Mouse (Mus musculus) forebrain, embryonic 16.5 days (tissue): ENCODE results near the gene Gm10964. TPM values are rescaled to one million over a fixed set of nuclear protein-coding genes. Genes with fewer than 3 reads are reported as not detected.

Experiments used
- ATAC-seq: fragments of 200-750 bp; cut with Nextera tagmentation; 2 replicates; pipeline ENCODE4 v1.8.0; 2017; ENCODE audit warnings: mild to moderate bottlenecking, moderate library complexity
- H3K27ac ChIP-seq: fragments of 300-500 bp; sonication (generic); 2 replicates; pipeline ENCODE4 v1.5.1; 2014; ENCODE audit warnings: low read length, control low read depth
- H3K27me3 ChIP-seq: fragments of 300-500 bp; sonication (generic); replicated peaks from 2 replicates; pipeline ENCODE4 v1.6.1; 2014; ENCODE audit warnings: low read length; ENCODE audit not compliant: control insufficient read depth, insufficient read depth
- H3K36me3 ChIP-seq: fragments of 300-500 bp; sonication (generic); 2 replicates; pipeline ENCODE4 v1.6.1; 2014; ENCODE audit not compliant: control insufficient read depth, insufficient read depth
- H3K4me1 ChIP-seq: fragments of 300-500 bp; sonication (generic); replicated peaks from 2 replicates; pipeline ENCODE4 v1.6.1; 2014; ENCODE audit warnings: low read length; ENCODE audit not compliant: control insufficient read depth, insufficient read depth
- H3K4me2 ChIP-seq: fragments of 300-500 bp; sonication (generic); 2 replicates; pipeline ENCODE4 v1.6.1; 2014; ENCODE audit warnings: mild to moderate bottlenecking, low read length, control low read depth
- H3K4me3 ChIP-seq: fragments of 300-500 bp; sonication (generic); replicated peaks from 2 replicates; pipeline ENCODE4 v1.5.1; 2014; ENCODE audit warnings: mild to moderate bottlenecking, low read length, control low read depth
- H3K9ac ChIP-seq: fragments of 300-500 bp; sonication (generic); replicated peaks from 2 replicates; pipeline ENCODE4 v1.6.1; 2014; ENCODE audit warnings: low read depth, low read length, control low read depth
- H3K9me3 ChIP-seq: fragments of 300-500 bp; sonication (generic); 2 replicates; pipeline ENCODE4 v1.6.1; 2016; ENCODE audit warnings: low read length; ENCODE audit not compliant: control insufficient read depth
- WGBS: fragments of 180-500 bp; shearing (Covaris S2); extraction: QIAGEN DNeasy Blood & Tissue Kit; methylation state at CpG from one replicate; pipeline ENCODE4 v1.1.7; 2014; 5-methylcytosine and 5-hydroxymethylcytosine counted together
- polyA plus RNA-seq: library from polyadenylated mRNA; unstranded; fragments of >200 nt; fragmentation: Nextera tagmentation; extraction: Ambion mirVana; gene quantifications from 2 replicates; pipeline ENCODE4 v1.2.1, GENCODE M21; 2015

Gm10964 gene
- polyA plus RNA-seq, 1 experiment from 2014 or later: not detected

- H3K9ac ChIP-seq: no peak overlapping the region
- H3K27me3 ChIP-seq: no peaks in the 10 kb centered on the region
- H3K4me2 ChIP-seq: no peak overlapping the region
- H3K4me3 ChIP-seq: no peak overlapping the region
- H3K9me3 ChIP-seq: no peaks in the 10 kb centered on the region; the same call in 1 of the 2 replicates
- no peaks in the 10 kb centered on the region for H3K36me3 ChIP-seq
- ATAC-seq: no peak
- peak overlapping the region; percentile 58; the same call in 1 of the 2 replicates for H3K27ac ChIP-seq
- peaks cover 51% of the 10 kb centered on the region for H3K4me1 ChIP-seq
- WGBS: 12% methylated on average over 2 of the region's 2 CpGs
These were observed 6.0 kb upstream of the Gm10964 start for GRCm38 (mm10) chr3:103733176-103733575.

GRCm38 (mm10) chr3:103733799-103734695 is 5.1 kb upstream of the Gm10964 start:
- Histone ChIP-seq H3K27ac (peak overlapping the region; percentile 66), H3K9me3 (no peaks in the 10 kb centered on the region; the same call in 1 of the 2 replicates), H3K27me3 (no peaks in the 10 kb centered on the region), H3K4me3 (peak overlapping the region; percentile 17), H3K4me1 (peaks cover 54% of the 10 kb centered on the region), H3K9ac (peak overlapping the region; percentile 53), H3K4me2 (peak overlapping the region; percentile 52), H3K36me3 (no peaks in the 10 kb centered on the region)
- WGBS: 1% methylated on average over 19 of the region's 19 CpGs
- ATAC-seq: peak; percentile 82

GRCm38 (mm10) chr3:103734696-103735519 is 4.3 kb upstream of the Gm10964 start:
- Histone ChIP-seq H3K9ac (peak overlapping the region; percentile 10; the same call in 1 of the 2 replicates), H3K4me1 (peaks cover 54% of the 10 kb centered on the region), H3K9me3 (no peaks in the 10 kb centered on the region; the same call in 1 of the 2 replicates), H3K4me2 (peak overlapping the region; percentile 52; the same call in 1 of the 2 replicates), H3K36me3 (no peaks in the 10 kb centered on the region), H3K27ac (peak overlapping the region; percentile 66), H3K4me3 (no peak overlapping the region), H3K27me3 (no peaks in the 10 kb centered on the region)
- 10% methylated on average over 11 of the region's 11 CpGs for WGBS
- ATAC-seq: no peak

DNA sequence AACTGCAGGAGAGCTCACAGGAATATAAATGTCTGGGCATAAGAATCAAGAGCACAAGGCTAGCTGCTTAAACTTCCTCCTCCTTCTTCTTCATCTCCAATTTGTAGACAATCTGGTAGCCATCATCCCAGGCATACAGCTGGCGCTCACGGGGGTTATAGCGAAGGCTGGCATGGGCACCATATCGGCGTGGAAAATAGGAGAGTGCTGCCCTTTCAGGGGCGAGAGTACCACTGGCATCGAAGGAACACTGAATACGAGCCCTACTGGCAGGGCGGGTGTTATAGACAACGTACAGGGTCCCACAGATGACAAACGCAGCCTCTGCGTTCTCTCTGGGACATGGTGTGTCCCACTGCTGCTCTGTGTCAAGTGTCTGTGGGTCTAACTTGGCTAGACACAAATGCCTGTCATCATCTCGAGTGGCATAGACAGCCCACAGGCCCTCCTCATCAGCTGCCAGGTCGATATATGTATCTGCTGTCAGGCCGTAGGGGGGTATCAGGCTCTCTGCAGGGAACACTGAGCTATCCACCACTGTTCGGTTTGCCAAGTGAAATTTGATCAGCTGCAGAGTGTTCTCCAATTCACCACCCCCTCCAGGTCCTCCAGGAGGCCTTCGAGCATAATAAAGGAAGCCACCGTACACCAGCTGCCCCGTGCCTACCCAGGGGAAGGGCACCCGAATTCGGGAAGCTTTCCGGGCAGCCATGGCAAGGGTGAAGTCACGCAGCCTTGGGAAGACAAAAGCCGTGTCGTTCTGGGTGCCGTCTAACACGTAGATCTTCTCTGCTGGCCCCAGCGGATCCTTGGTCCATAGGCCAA is 3.2 kb upstream of the Gm10964 start:
- H3K36me3 ChIP-seq: no peaks in the 10 kb centered on the region
- H3K27me3 ChIP-seq: no peaks in the 10 kb centered on the region
- no peak overlapping the region for H3K4me2 ChIP-seq
- no peak overlapping the region for H3K9ac ChIP-seq
- WGBS: 84% methylated on average over 28 of the region's 28 CpGs
- H3K4me3 ChIP-seq: no peak overlapping the region
- H3K4me1 ChIP-seq: peaks cover 54% of the 10 kb centered on the region
- no peak for ATAC-seq
- no peaks in the 10 kb centered on the region; the same call in 1 of the 2 replicates for H3K9me3 ChIP-seq
- H3K27ac ChIP-seq: no peak overlapping the region; the same call in 1 of the 2 replicates

GRCm38 (mm10) chr3:103737061-103737754 is 2.0 kb upstream of the Gm10964 start:
- ATAC-seq: no peak
- Histone ChIP-seq H3K4me1 (peaks cover 54% of the 10 kb centered on the region), H3K4me2 (peak overlapping the region; percentile 52), H3K9me3 (no peaks in the 10 kb centered on the region), H3K4me3 (peak overlapping the region; percentile 22), H3K27me3 (no peaks in the 10 kb centered on the region), H3K9ac (peak overlapping the region; percentile 37; the same call in 1 of the 2 replicates), H3K27ac (peak overlapping the region; percentile 86), H3K36me3 (0 out of 2 replicates have a peak, but pooled peaks cover 1% of the 10 kb centered on the region)
- WGBS: 30% methylated on average over 16 of the region's 16 CpGs

DNA sequence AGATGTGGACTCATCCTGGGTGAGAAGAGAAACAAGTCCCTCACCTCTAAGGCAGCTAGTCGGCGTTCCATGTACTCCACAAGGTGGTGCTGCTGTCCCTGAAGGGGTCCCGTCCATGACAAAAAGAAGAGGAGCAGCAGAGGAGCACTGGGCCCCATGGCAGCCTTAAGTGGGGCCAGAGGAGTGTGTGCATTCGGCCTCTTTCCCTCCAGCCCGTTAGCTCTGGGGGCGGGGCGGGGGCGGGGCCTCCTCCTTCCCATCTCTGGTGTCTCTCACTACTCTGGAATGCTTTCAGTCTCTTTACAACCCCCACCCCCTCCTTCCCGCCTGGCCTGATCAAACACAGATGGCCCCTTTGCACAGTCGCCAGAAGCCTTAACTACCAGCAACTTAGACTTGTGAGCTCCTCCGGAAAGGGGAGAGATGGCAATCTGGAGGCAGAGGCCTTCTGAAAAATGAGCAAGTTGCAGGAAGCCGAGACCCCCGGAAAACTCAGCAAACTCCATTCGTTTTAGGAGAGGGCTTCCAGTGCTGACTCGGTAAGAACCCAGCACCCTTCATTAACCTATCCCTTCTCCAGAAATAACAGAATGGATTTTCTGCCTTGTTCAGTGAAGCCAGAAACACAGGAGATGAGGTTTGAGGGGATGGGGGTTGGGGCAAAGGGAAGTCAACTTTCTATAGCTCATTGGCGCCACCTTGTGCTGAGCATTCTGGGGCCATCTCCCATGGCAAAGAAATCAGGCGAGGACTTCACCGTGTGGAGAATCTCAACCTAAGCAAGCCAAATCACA is 1.2 kb upstream of the Gm10964 start, which contains the start of gene Olfml3:
Olfml3 (minus strand) TSS at position 224 of the 794 bp plus-strand sequence.
- 0 out of 2 replicates have a peak, but pooled peaks cover 2% of the 10 kb centered on the region for H3K36me3 ChIP-seq
- H3K9me3 ChIP-seq: no peaks in the 10 kb centered on the region
- H3K27ac ChIP-seq: peak within 1 kb of the TSS; percentile 86
- under 1% methylated on average over 18 of the region's 18 CpGs for WGBS
- peak within 1 kb of the TSS; percentile 22 for H3K4me3 ChIP-seq
- H3K4me2 ChIP-seq: peak within 1 kb of the TSS; percentile 52
- H3K27me3 ChIP-seq: no peaks in the 10 kb centered on the region
- peaks cover 51% of the 10 kb centered on the region for H3K4me1 ChIP-seq
- peak; percentile 43 for ATAC-seq
- peak within 1 kb of the TSS; percentile 37 for H3K9ac ChIP-seq

DNA sequence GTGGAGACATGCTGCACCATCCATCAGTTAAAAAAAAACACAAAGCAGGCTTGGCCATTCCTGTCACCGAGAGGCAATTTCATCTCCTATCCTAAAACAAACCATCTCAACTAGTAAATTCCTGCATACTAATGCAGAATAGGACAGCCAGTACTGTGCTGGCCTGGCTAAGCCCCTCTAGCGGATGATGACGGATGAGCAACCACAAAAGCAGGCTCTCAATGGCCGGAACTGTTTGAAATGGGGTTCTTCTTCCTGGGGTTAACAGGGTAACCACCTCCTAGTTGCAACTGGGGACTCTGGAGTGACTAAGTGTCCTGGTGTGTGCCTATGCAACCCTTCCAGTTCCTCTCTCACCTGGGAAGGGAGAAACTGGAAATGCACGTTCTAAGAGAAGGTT is 1.2 kb downstream of the Gm10964 start:
- H3K4me3 ChIP-seq: no peak overlapping the region
- no peaks in the 10 kb centered on the region for H3K27me3 ChIP-seq
- no peaks in the 10 kb centered on the region for H3K9me3 ChIP-seq
- no peak overlapping the region for H3K4me2 ChIP-seq
- no peak overlapping the region for H3K27ac ChIP-seq
- WGBS: 36% methylated on average over 5 of the region's 5 CpGs
- no peak overlapping the region for H3K9ac ChIP-seq
- peaks cover 20% of the 10 kb centered on the region for H3K36me3 ChIP-seq
- peaks cover 27% of the 10 kb centered on the region for H3K4me1 ChIP-seq
- ATAC-seq: no peak
